Mouse (Mus musculus): ENCODE measurements around the gene Plcl2. TPM values are rescaled to one million over a fixed set of nuclear protein-coding genes. Genes with fewer than 3 reads are reported as not detected.
A peak's percentile ranks its signal among the peaks of the same experiment; 100 is the strongest.

Gene Plcl2
- total RNA-seq (2022): 10 to 100 TPM; 29.8 to 45.2 (median 39.3) TPM

- DNase-seq (ENCODE audit: low spot score in 2 of 2): peak; percentile 47 to 64
Observed at GRCm38 (mm10) chr17:50509251-50510104, at the start of gene Plcl2. Gene Plcl2 (plus strand): TSS chr17:50509403.

GRCm38 (mm10) chr17:50460301-50460700 is 48.9 kb upstream of the Plcl2 start:
- DNase-seq (ENCODE audit: low spot score in 2 of 2): no peak

GRCm38 (mm10) chr17:50467438-50467837 is 41.8 kb upstream of the Plcl2 start:
- DNase-seq (ENCODE audit: low spot score in 2 of 2): no peak

- DNase-seq (ENCODE audit: low spot score in 2 of 2): no peak
Observed at GRCm38 (mm10) chr17:50469126-50469525, 40.1 kb upstream of the Plcl2 start.

DNA sequence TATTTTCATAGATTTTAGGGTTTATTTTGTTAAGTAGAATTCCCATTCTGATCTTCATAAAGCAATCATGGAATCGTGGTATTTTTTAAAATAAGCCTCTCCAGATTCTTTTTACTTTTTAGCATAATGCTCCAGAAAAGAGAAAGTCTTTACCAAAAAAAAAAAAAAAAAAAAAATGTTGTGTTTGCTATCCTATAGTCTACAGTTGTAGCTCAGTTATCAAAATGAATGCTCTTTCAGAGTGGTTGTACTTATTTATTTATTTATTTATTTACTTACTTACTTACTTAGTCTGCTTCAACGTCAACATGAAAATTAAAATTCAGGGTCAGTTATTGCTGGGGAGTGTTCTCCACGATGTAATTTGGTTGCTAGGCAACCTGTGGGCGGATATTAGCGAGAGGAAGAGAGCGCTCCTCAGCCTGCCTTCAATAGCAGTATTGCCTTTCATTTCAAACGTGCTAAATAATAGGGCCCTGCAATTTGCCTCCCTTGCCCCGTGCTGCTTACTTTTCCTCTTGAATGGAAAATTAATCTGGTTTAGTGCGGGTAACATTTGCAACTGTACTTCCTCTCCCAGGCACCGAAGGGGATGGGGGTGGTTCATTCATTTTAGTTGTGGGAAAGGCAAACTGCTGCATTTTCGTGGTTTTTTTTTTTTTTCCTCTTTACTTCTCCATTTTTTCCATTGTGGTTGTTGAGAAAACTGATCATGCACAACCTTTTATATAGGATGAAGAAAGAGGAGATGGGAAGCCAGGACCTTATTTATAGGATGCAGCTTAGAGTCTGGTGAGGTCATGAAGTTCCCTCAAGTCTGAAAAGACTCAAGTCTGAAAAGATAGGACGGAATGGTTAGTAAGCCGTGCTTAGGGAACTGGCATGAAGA is 39.4 kb upstream of the Plcl2 start:
- DNase-seq (ENCODE audit: low spot score in 2 of 2): no peak

DNA sequence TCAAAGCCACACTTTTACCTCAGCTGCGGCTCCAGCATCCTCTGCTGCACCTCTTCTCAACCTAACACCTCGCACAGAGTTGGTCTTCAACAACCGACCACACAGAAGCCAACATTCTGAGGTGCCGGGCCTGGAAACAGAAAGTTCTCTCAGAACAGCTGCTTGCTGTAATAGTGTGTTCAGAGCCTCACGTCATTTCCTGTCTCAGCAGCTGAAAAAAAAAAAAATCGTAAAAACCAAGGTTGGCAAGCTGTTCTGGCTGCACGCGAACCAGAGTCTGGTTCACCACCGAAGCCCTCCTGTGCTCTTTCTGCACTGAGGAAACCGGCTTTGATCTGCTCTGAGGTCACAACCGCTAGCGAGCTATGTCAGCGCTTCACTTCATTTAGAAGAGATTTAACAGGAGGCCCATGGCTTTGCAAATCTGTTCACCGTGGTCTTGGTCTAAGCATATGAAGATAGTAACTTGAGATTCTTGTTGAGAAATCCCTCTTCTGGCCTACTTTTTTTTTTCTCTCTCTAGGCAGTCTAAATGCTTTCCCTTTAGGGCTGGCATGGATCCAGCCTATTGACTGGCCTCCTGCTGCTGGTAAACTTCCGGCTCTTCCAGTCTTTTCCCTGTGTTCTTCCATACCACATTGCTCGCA is 38.6 kb upstream of the Plcl2 start:
- peak; percentile 11 to 26 for DNase-seq (ENCODE audit: low spot score in 2 of 2)

GRCm38 (mm10) chr17:50471230-50471629 is 38.0 kb upstream of the Plcl2 start:
- no peak for DNase-seq (ENCODE audit: low spot score in 2 of 2)

GRCm38 (mm10) chr17:50477277-50477676 is 31.9 kb upstream of the Plcl2 start:
- DNase-seq (ENCODE audit: low spot score in 2 of 2): no peak

DNA sequence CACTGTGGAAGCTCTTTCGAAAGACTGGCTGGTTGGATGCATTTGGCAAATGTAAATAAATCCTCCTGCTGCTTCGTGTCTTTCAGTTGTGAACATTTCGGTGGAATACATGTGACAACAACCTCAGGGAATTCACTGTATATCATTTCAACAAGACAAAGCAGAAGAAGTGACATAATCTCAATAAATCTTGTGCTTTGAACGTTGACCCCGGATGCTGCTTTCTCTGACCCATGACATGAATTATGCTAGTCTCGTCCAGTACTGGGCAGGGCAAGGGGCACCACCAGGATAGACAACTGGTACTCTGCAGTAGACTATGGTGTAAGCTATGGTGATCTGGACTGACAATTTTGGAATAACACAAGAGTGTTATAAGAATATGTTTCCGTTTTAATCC is 28.3 kb upstream of the Plcl2 start:
- no peak for DNase-seq (ENCODE audit: low spot score in 2 of 2)

DNA sequence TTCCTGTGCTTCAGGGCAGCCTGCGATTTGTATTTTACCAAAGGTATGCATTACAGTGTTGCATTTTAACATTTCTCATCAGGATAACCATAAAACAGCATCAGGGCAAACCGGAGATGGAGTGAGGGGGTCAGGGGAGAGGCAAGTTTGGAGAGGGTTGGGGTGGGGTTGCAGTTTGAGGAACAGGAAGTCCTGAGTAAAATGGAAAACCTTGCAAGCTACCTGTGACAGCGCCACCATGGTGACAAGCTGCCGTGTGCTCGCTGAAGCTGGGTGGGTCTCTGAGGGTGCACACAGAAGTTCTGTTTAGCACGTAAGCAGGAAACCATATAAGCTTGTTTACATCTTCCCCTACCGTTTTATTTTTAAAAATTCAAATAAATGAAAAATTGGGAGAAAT is 25.5 kb upstream of the Plcl2 start:
- no peak for DNase-seq (ENCODE audit: low spot score in 2 of 2)

GRCm38 (mm10) chr17:50484981-50485380 is 24.2 kb upstream of the Plcl2 start:
- DNase-seq (ENCODE audit: low spot score in 2 of 2): no peak

DNA sequence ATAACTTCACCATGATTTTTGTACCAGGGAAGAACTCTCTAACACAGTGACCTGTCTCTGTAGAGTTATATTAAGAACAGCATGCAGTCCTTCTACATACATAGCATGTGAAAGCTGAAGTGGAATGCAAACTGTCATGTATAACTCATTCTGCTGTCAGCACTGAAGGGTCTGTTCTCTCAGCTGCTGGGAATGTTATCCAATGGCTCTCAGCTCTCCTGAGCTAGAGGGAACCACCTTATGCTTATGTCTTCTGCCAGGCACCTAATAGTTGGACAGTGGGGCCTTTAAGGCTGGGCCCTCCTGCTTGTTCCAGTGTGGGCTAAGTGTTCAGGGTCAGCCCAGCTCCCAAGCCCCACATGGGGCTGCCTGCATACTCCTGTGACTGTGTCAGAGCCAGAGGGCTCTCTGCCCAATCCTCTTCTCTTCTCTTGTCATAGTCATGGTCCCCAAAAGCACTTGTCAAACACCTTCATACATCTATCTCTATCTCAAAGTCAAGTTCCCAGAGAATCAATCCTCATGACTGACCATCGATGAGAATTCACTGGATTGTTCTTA is 22.1 kb upstream of the Plcl2 start:
- no peak for DNase-seq (ENCODE audit: low spot score in 2 of 2)

DNA sequence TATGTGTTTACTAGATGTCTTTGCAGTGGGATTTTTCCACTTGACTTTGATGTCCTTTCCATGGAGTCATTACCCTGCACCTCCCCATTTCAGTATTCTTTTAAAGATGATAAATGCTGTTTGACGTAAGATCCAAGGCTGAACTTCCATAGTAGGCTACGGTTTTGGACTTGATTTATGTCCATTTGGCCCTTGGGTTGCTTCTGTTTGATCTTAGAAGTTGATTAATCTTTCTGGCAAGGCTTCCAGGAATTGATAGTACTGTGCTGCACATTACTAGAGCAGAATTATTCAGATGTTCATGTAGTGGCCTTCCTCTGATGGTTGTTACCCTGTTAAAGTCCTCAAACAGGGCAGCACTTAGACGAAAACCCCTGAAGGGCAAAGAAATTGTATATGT is 21.5 kb upstream of the Plcl2 start:
- no peak for DNase-seq (ENCODE audit: low spot score in 2 of 2)

DNA sequence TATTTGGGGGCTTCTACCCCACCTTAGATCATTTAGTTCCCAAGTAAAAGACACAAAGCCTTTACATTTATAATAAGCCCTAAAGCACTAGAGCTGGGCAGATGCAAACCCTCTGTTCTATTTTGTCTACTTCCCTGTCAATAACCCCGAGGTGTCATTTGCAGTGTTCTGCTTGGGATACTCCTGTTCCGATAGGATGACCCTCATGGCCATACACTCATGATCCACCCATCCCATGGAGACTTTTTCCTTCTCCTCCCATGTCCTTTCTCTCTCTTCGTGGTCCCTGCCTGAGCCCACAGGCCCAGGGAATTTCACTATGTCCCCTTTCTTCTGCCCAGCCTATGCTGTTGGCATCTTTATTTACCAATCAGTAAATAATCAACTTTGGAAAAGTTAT is 20.8 kb upstream of the Plcl2 start:
- no peak for DNase-seq (ENCODE audit: low spot score in 2 of 2)

DNA sequence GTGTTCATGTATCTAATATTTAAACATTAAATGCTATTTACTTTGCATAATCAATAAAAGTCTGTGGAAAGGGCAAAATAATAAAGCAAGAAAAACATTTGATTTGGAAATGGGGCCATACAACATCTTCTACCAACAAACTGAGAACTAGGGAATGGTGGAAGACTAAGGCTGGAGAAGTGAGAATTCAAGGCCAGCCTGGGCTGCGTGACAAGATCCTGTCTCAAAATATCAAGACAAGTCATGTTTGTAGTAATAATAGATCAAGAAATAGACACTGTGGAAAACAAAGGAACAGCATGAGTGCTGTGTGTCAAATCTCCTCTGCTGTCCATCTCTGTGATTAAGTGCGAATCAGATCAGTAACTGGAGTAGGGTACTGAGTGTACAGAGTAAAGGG is 20.3 kb upstream of the Plcl2 start:
- DNase-seq (ENCODE audit: low spot score in 2 of 2): no peak

DNA sequence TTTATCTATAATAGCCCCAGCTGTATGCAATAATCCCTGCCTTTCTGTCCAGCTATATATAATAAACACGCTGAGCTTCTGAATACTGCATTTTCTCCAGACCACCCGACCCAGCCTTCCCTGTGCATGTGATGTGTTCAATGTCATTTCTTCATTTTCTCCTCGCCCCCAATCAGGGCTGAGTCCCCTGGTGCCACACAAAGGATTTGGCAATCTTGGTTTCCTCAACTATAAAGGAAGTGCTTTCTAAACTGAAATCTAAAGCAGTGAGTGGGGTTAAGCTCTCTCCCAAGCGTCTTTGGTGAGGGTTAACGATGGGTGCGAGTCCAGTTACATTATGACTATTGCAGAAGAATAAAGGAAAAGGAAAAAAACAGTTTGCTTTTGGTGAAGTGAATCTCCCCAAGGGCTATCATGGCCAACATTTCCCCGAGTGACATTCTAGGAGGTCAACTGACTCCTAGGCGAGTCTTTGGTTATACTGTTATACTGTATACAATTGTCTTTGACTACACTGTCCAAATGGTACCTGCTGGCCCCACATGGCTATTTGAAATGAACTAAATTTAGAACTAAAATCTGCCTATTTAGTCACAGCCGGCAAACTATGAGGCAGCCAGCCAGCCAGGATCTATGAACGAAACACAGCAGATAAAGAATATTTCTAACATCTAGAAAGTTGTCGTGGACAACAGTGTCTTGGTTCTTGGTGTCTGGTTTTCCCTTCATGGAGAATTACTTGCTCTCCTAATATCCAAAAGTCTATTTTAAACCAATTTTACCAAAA is 18.4 kb upstream of the Plcl2 start:
- DNase-seq (ENCODE audit: low spot score in 2 of 2): no peak

GRCm38 (mm10) chr17:50491496-50491895 is 17.7 kb upstream of the Plcl2 start:
- DNase-seq (ENCODE audit: low spot score in 2 of 2): no peak

GRCm38 (mm10) chr17:50495216-50495889 is 13.8 kb upstream of the Plcl2 start:
- DNase-seq (ENCODE audit: low spot score in 2 of 2): no peak

DNA sequence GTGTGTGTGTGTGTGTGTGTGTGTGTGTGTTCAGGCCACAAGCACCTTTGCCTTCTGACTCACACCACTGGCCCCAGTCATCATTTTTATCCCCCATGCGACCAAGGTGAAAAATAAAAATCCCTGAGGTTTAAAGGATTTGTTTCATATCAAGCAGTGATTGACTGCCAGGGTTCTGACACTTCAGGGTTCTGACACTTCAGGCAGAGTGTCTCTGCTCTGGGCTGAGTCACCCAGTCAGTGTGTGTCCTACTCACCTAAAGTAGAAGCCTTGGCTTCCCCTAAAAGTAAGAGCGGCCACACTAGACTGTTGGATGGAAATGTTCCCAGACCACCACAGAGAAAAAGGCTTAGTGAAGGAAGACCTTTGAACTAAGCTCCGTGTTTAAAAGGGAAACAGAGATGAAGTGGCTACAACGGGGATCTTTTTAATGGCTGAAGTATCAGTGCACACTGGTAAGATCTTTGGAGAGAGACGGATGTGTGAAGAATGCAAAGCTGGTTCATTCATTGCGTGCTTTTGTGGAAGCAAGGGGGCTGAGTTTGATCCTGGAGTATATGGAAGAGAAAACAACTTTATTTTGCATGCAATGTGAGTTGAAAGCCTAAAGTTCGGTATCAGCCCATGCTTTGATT is 11.0 kb upstream of the Plcl2 start:
- DNase-seq (ENCODE audit: low spot score in 2 of 2): no peak

All from gastrocnemius, adult 8-10 months (tissue).